Mouse (Mus musculus) mesoderm, embryonic 11.5 days (tissue): ENCODE measurements around the gene Fam57a.

Source experiments
- DNase-seq: peaks from one replicate; pipeline ENCODE4 v3.0.0-alpha.2; 2012; ENCODE audit warnings: low read depth, low spot score

Fam57a gene

DNA sequence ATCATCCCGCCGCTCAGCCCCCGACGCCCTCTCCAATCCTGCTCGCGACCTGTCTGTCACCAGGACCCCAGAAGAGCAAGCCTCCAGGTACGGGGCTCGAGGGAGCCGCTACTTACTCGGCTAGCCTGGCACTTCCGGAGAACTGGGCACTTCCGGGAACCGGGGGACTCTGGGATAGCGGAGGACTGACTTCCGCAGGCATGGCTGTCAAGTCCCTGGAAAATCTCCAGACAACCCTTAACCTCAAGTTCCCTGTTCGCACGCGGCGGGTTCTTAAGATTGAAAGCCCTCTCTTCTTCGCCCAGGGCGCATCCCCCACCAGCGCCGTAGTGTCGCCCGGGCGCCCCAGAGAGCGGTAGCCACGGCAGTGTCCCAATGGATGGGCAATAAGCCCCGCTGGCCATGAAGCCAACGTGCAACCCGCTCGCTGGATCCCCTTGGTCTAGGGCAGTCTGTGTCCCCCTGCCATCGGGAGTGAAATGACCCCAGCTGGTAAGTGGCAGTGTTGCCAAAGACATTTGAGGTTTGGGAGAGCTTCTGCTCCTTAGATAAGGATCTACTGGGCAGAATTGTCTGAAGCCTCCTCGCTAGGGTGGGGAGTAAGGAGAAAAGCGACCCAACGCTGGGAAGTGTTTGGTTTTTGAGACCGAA is at the start of gene Fam57a, which contains the start of gene Vps53:
TSS of gene Fam57a (plus strand) at position 177 of the 651 bp plus-strand sequence.
TSS of gene Vps53 (minus strand) at position 153 of the 651 bp plus-strand sequence.
- DNase-seq: peak; percentile 77

DNA sequence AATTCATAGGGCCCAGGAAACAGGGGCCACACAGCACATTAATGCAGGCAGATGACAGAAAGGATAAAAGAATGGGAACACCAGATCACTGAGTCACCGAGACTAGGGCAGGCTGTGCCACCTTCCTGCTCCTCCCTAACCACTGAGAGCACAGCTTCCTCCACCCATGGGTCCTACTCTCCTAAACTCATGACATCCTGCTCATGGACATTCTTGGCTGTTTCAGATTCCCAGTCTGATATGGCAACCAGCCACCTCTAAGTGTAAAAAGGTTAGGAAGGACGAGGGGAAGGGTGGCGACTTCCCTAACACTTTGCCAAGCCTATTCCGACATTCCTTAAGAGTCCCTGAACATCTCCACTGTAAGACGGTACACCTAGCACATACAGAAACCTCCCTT is 48.6 kb upstream of the Fam57a start:
- no peak for DNase-seq

DNA sequence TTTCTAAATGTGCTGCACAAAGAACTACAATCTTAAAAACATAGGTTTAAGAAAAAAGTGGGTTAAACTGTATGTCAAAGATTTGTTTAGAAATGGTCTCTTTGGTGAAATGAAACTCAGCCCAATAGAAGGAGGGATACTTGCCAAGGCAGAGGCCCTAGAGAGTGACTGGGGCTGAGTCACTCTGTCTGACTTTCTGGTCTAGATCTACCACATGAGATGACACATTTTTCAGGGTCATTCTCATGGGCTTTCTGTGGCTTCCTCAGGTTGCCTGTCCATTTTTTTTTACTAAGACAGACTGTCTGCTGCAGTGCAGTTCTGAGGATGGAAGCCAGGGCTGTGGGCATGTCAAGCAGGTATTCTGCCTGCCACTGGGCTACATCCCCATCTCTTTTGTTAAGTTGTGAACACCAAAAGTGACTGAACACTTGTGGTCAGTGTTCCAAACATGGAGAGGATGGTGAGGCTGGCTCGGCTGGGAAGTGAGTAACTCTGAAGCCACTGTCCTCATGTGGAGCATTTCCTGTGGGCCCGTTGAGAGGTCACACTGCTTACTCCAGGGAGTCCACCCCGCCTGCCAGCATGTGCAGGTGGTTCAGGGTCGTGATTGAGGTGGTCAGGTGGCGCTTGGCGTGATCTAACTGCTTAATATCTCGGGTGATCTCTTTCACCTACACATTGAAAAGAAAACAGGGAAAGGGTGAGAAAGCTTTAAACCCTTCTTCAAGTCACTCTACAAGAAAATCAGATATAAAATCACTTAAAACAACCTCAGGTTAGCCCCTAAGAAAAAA is 43.6 kb upstream of the Fam57a start:
- DNase-seq: no peak

DNA sequence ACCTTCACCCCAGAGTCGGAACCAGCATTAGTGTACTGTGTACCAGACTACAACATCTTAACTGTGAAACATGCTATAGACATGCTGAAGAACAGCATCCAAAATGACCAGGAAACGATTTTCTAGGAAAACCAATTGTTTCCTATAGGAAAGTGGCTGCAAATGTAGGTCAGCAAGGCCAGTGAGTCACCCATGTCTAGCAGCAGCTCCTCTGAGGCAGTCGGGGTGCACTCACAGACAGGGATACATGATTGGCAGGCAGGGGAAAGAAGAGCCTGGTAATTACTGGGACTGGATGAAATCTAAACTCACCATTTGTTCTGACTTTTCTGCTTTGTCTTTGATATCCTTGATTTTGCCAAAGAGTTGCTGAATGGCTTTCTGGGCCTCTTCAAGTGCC is 41.5 kb upstream of the Fam57a start:
- no peak for DNase-seq

DNA sequence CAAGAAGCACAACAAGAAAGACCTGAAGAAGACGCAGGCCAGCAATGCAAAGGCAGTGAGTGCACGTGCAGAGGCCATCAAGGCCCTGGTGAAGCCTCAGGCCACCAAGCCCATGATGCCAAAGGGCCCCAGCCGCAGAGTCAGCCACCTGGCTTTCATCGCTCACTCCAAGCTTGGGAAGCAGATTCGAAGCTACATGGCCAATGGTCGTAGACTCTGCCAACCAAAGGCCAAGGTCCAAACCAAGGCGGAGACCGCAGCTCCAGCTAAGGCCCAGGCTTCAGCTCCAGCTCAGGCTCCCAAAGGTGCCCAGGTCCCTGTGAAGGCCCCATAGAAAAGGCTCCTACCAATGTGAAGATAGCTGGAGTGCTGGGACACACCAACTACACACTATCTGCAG is 35.1 kb upstream of the Fam57a start:
- no peak for DNase-seq

DNA sequence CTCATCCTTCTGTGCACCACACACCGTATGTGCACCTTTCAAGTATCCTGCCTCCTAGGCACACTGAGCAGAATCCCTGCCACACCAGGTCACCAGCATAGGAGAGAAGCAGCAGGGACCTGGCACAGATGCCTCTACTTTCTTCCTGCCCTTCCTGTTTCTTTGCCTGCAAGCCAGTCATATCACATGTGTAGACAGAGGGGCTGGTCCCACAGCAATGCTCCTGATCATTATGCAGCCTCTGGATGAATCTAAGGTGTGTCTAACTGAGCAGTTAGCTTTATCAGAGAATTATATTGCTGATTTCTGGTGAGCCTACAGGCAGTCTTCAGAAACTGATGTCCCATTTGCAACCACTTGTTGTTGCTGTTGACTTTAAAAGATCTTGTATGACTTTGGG is 34.3 kb upstream of the Fam57a start:
- no peak for DNase-seq

DNA sequence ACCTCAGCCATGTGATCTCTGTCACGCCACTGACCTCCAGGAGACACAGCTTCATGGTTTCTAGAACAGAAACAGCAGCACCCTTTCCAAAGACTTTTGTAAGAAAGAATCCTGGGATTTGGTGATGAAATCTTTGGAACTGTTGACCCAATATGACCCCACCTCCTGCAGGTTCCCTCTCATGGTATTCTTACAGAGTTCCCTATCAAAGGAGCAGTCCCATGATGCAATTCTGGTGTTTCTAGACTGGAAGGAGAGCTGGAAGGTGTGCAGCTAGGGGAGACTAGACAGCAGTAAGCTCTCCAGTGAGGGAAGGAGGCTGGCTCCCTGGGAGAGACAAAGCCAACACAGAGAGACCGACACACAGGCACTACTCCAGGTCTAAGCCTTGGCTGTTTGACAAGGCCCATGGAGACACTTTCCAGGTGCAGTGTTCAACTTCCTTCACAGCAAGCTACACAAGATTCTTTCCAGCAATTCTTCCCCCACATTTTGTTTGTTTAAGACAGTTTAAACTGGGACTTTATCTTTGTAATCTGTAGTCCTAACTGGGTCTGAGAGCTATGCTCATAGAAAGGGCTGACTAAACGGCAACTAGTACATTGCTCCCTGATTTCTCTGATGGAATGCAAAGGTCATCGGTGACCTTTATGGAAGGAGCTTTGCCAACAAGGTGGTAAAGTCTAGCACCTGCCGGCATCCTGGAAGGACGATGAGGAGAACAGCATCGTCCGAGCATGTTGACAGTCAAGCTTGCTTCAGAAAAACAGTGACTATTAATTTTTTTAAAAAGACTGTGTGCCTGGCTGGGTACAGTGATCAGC is 33.1 kb upstream of the Fam57a start:
- no peak for DNase-seq

DNA sequence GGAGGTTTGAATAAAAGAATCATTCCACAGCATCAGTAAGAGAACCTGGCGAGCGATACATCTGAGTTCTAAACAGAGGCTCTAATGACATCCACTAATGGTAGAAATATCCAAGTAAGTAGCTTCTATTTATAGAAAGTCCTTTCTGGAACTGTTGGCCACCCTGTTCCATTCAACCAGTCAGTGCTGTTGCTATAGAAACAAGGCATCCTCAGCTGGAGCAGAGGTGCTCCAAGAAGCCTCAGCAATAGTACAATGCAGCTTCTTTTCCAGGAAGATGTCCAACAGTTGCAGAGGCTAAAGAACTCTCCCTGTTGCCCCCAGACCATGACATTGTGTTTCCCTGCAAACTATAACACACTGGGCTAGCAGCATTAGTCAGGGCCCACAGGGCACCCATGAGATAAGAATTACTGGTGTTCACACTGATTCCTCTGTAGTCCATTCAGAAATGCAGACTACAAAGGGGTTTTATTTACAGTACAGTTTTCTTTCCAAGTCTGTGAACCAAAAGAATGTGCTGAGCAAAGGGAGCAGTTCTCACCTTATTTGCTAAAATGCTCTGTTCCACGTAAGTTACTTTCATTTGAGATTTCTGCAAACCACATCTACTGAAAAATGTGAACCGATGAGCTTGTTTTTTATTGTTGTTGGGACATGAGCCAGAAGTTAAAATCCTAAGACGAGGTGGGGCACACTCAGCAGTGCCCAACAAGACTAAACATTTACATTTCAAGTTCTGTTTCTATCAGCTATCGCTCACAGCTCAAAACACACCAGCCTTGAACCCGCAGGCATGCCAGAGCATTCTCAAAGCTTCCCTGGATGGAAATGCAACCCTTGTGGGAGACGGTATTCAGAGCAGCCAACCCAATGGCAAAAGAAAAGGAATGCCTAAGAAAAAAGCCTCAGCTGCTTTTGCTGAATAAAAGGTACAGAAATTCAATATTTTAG is 31.1 kb upstream of the Fam57a start:
- DNase-seq: no peak

DNA sequence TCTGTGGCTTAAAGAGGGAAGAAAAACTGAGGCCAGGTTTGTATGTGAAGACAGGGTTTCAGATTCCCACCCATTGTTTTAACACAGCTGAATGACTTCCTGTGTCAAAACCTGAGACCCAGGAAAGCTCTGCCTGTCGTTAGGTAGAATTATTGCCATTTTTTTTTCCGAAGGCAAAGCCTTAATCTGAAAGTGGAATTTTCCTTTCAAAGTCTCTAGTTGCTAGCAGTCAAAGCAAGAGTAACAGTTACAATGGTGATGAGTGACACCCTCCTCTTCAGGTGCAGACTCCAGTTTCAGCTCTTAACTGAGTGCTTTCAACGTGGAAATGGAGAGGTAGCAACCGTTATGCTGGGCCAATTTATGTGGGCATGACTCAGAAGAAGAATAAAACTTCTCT is 28.5 kb upstream of the Fam57a start:
- DNase-seq: no peak

DNA sequence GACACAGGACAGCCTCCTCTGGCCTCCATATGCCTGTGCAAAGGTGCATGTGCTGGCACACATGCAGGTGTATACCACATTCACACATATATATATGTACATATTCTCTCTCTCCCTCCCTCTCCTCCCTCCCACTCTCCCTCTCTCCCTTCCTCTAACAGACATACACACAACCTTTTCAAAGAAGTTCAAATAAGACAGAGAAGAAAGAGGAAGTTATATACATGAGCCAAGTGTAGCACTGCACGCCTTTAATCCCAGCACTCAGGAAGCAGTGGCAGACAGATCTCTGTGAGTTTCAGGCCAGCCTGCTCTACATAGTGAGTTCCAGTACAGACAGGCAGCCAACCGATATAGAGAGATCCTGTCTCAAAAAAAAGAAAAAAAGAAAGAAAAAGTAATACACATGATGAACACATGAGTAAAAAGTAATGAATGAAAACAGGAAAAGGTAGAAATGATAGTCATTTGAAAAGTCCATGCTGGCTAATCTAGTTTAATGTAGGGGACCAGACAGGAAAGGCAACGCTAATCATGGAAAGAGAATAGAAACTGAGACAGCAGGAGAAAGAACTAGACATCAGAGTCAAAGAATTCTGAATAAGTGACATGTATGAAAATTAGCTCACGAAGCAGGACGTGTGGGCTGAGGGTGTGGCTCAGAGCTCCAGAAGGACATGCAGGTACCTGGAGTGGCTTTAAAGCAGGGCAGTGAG is 26.1 kb upstream of the Fam57a start:
- DNase-seq: no peak

DNA sequence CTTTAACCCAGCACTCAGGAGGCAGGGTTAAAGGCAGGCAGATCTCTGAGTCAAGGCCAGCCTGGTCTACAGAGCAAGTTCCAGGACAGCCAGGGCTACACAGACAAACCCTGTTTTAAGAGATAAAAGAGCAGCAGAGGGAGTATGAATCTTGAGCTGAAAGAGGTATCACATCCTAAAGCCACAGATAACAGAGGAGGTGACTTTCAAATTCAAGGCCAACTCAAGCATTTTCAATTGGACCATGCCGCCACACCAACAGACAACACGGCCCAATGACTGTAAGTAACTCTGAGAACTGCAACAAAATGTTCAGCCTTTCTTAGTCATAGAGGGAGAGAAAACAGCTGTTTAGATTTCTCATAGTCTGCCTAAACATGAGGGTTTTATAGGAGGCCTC is 25.3 kb upstream of the Fam57a start:
- DNase-seq: no peak

DNA sequence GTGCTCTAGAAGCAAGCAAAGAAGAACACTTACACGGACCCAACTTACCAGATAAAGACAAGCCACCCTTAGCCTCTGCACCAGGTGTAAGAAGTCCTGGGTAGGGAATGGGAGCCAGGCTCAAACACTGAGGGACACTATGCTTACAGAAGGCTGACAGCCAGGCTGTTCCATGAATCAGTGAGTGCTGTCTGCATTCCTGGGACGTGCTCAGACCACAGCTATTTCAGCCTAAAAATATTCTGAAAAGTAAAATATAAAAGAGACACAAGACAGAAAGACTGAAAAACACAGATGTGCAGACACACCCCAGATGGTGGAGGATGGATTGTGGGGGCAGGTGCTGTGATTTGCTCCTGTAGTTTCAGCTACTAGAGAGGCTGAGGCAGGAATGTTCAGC is 24.6 kb upstream of the Fam57a start:
- DNase-seq: no peak

DNA sequence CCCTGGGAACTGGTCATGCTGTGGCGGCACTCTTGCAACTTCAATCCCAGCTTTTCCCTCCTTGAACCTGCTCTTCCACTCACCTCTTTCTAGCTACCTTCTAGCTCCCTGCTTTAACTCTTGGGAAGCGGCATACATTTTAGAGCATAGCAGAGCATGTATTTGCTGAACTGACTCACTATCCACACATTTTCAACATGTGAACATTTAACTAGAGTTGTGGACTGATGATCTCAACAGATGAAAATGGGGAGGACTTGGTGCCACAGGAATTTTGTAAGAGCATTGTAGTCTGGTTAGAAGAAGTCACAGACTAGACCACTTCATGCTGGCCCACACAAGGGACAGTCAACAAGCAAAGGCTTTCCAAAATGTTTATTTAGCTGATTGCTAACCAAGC is 21.1 kb upstream of the Fam57a start:
- DNase-seq: no peak

DNA sequence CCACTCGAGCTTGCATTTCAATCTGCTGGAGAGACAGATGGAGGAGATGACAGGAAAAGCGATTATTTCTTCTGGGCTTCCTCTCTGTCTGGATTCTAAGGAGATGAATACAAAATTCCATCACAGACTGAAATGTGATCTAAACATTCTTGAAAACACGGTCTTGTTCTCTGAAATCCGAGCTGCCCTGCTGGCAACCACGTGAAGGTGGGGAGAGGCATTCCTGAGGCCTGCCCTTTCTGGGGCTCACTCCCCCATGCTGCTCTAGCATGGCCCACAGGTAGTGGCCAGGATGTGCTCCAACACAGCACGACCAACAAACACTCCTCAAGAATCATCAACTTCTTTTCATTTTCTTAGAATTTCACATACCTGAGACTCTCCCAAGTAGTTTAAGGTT is 19.2 kb upstream of the Fam57a start:
- peak; percentile 38 for DNase-seq

DNA sequence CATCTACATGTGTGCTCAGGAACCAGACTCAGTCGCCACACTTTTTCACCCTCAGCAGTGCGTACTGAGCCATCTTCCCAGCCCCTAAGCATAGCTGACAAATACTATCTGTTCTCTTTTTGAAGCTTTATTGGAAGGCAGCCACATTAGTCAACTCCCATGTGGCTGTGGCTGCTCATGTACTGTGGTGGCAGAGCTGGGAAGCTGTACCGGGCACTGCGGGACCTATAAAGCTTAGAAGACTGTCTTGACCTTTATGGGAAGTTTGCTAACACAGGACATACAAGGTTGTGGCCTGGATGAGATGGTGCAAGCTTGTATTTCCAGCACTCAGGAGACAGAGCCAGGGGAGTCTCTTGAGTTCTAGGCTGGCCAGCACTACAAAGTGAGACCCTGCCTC is 12.8 kb upstream of the Fam57a start:
- no peak for DNase-seq

DNA sequence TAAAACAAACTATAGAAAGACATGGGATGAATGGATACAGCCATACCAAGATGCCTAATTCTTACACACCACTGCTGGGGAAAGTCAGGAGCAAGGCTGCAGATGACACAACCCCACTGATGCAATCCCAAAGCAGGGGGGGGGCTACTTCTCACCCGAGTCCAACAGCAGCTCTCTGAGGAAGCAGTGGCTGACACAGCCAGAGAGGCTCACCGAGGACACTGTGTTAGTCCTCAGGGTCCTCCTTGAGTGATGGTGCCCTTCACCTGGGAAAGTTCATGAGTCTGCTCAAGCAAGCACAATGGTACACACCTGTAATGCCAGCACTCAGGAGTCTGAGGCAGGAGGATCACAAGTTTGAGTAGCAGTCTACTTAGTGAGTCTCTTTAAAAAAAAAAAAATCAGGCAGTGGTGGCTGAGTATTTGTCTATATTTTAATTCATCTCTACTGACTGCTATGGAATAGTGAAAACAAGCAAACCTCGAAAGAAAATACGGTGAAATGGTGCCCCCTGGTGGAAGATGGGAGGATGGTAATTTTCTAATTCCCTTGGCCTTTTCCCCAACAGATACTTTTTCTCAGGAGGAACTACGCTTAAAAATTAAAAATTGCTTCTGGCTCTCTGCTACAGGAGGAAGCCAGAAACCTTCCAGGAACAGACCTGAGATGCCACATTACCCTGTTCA is 12.2 kb upstream of the Fam57a start:
- peak; percentile 76 for DNase-seq

DNA sequence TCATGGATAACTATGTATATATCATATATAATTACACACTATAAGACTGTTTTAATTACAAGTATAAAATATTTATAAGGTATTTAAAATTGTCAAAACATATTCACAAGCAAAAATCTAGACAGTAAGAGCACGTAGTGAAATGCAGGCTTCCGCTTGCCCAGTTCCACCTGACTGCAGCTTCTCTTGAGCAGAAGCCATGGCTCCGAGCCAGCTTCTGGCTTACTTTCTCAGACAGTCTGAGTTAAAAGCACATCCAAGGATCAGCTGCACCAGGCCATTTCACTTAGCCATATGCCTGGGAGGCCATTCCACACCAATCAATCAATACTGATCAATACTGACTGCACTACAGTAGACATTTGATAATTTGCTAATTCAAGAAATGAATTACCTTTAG is 10.5 kb upstream of the Fam57a start:
- no peak for DNase-seq

DNA sequence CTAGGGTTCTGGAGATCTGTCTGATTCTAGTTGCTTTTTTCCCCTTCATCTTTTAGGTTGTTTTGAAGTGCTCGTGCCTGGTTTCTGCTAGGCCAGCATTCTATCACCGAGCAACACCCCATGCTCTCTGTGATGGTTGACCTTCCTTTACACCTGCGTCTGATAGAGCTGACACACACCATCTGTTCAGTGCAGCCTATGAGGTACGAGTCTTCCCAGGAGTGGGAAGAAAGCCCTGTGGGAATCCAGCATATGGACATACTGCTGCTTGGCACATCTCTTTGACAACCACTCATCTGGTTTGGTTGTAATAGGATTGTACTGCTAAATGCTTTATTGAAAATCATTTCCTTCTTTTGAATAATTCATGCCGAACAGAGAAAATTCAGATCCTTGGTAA is 9.3 kb upstream of the Fam57a start:
- no peak for DNase-seq

DNA sequence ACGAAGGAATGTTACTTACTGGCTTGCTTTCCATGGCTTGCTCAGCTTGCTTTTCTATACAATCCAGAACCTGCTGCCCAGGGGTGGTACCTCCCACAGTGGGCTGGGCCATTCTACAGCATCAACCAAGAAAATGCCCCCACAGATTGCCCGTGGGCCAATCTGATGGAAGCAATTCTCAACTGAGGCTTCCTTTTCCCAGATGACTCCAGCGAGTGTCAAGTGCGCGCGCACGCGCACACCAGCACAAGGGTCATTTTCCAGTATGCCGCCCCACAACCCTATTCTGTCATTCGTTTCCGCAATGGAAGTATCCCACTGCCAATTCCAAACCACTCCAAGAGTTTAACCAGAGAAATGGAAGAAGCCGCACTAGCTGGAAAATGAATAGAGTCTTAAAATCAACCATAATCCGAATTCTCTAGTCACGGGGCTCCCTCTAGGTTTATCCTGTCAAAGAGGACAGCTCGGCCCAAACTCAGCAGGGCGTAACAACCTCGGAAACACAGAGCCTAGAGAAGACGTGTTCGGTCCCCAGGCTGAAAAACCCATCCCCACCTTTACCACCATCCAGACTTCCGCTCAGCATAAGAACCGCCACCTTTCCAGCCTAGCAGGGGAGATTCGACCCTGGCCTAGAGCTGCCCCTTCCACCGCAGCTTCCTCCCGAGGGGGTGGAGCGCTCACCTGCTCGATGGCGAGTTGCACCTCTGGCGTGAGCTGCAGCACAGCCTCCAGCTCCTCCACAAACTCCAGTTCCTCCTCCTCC is 561 bp upstream of the Fam57a start:
- peak; percentile 67 for DNase-seq
